Mouse (Mus musculus): ENCODE results near the gene Plcb3.

GRCm38 (mm10) chr19:6909507-6910289 is 66.6 kb downstream of the Plcb3 start, which contains the start of the genes Trmt112 and Prdx5:
- TF ChIP-seq CTCF (IDR thresholded peaks at IDR 0.05; ENCODE audit: control insufficient read depth, insufficient read depth, insufficient read length) (no peak), CEBPB (IDR thresholded peaks at IDR 0.05; ENCODE audit: low read depth) (no peak), MYOG (IDR thresholded peaks at IDR 0.05; ENCODE audit: control insufficient read depth, extremely low read depth, insufficient read length) (no peak)
